Mouse (Mus musculus) layer of hippocampus, postnatal 10 days (tissue): ENCODE results near the gene Ppp2r5b. TPM values are rescaled to one million over a fixed set of nuclear protein-coding genes. Genes with fewer than 3 reads are reported as not detected.

Experiments used
- DNase-seq, 2 experiments: peaks; one replicate each; pipeline ENCODE4 v3.0.0; 2021; ENCODE audit warnings: low spot score in 2 of 2
- microRNA-seq, 2 experiments: library from miRNA; unstranded; fragments of <30 nt; microRNA quantifications; one replicate each; pipeline ENCODE4 v1.2.0; 2021
- total RNA-seq, 2 experiments: library from RNA; stranded (reverse); gene quantifications; 2 replicates each; pipeline ENCODE4 v1.2.3; 2021

The Ppp2r5b gene
- total RNA-seq, 2 experiments from 2014 or later = 187 to 188 TPM

- no peak for DNase-seq
Observed at GRCm38 (mm10) chr19:6238740-6239139, 3.1 kb upstream of the Ppp2r5b start.

- DNase-seq = no peak
Observed at GRCm38 (mm10) chr19:6236842-6237241, 1.2 kb upstream of the Ppp2r5b start.

GRCm38 (mm10) chr19:6236053-6236441 is 375 bp upstream of the Ppp2r5b start:
- DNase-seq = peak; percentile 89 to 93

DNA sequence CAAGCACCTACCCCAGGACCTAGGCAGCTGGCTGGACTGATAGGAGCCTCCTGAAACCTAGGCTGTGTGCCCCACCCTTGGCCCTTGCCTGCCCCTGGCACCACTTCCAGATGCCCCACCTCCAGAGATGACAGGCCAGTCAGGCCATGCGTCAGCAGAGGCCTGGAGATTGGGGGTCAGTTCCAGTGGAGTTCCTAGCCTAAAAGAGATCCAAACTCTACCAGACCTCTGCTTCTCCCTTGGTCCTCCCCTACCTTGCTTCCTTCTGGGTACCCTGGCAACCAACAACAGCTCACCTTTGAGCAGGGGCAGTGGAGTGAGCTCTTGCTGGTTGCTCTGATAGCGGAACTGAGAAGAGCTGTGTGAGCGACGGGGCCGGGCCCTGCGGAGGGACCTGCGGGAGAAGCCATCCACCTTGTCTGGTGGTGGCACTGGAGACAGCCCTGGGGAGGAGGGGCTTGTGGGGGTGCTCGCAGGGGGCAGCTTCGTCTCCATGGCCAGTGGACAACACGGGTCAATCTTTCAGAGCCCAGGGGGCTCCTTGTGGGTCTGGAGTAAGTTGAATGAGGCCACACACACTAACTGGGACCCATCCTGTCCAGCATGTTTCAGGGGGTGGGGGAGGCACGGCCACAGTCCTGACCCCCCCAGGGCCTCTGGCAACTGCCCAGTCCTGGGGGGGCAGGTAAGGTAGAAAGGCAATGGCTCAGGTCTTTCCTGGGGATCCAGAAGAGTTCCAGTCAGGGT is 1.2 kb downstream of the Ppp2r5b start:
- DNase-seq = no peak

DNA sequence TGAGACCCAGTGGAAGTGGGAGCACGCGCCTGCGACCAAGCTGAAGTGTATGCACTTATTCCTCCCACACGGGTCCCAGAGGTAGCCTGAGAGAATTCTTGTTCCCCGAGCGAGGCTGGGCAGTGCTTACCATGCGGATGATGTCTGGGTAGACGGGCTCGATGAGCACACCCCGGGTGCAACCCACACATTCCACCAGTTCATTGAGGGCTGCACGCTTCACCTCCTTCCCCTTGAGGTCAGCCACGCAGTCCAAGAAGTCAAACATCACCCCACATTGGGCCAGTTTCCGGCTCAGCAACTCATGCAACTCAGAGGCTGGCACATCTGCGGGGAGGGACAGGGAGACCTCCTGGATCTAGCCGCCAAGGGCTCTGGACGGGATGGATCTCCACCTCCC is 2.0 kb downstream of the Ppp2r5b start:
- DNase-seq = no peak

DNA sequence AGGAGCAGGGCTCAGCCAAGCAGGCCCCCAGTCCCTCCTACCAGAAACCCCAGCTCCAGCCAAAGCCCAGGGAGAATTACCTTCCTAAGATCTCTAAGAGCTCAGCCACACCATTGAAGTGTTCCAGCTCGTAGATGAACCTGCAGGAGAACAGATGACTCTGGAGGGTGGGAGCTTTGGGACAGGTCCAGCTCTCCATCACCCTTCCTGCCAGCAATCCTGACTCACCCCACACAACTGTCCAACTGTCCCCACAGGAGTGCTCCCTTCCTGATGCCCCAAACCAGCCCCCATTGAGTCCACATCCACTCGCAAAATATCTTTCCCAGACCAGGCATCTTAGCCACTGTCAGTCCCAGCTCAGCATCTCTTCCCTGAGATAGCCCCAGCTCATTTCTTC is 4.6 kb downstream of the Ppp2r5b start:
- DNase-seq = peak in 1 of 2 experiments; percentile 8

- DNase-seq = no peak
Observed at GRCm38 (mm10) chr19:6230411-6230810, 5.3 kb downstream of the Ppp2r5b start.

DNA sequence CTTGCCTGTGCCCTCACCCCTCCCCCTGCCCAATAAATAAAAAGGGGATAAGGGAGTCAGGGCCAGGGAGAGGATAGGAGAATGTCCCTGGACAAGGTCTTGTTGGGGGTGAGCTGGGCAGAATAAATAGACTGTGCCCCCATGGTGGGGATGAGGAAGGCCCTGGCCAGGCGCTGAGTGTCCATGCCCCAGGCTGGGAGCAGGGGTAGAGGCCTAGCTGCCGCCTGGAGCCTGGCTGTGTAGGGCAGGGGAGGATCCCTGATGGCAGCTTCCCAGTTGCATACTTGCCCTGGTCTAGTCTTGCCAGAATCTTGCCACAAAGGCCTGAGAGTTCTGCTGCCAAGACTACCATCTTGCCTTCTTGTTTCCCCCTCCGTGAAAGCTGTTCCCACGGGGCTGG is 7.8 kb downstream of the Ppp2r5b start:
- DNase-seq = peak; percentile 40 to 45

DNA sequence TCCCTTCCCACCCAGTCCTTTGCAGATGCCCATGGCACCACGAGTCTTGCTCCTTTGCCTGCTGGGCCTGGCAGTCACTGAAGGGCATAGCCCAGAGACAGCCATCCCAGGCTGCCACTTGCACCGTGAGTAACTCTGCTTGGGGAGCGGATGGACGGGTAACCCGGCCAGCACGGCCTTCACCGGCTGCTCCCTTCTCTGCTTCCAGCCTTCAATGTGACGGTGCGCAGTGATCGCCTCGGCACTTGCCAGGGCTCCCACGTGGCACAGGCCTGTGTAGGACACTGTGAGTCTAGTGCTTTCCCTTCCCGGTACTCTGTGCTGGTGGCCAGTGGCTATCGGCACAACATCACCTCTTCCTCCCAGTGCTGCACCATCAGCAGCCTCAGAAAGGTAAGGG is 8.9 kb downstream of the Ppp2r5b start:
- no peak for DNase-seq

GRCm38 (mm10) chr19:6226135-6226534 is 9.5 kb downstream of the Ppp2r5b start, which contains the start of gene Gpha2:
TSS of gene Gpha2 (plus strand) at chr19:6226380.
- no peak for DNase-seq

- DNase-seq = no peak
Observed at GRCm38 (mm10) chr19:6218606-6219005, 17.1 kb downstream of the Ppp2r5b start.

DNA sequence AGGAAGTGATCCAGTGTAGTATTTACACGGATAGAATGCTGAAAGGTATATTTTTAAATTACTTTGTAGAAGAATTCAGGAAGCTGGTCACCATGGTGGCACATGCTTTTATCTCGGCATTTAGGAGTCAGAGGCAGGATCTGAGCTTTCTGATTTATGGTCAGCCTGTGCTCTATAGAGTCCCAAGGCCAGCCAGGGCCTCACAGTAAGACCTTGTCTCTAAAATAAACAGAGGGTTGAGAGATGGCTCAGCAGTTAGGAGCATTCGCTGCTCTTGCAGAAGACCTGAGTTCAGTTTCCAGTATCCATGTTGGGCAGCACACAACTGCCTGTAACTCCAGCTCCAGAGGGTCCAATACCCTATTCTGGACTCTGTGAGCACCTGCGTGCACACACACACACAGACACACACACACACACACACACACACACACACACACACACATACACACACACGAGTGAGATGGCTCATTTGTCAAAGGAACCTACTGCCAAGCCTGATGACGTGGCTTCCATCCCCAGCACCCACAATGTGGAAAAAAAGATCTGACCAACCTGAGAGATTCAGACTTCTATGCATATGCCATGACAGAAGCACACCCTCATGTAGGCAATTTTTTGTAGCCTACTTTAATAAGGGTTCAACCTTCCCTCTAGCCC is 19.5 kb downstream of the Ppp2r5b start:
- no peak for DNase-seq

GRCm38 (mm10) chr19:6206716-6207115 is 29.0 kb downstream of the Ppp2r5b start:
- DNase-seq = no peak

DNA sequence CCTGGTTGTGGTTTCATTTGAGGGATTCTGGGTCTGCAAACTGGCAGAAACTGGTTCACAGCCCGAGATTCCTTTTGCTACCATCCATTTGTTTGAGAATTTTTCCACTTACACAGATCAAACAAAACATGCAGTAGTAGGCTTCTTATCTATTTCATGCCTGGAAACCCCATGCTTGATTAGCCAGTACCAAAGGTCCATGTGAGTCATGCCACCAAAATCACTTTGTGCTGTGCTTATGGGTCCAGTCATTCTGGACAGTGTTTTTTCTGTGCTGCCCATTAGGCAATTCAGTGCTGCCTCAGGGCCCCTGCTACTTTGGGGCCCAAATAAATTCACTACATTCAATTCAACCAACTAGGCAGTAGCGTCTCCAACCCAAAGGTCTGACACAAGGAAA is 31.4 kb downstream of the Ppp2r5b start:
- DNase-seq = no peak

DNA sequence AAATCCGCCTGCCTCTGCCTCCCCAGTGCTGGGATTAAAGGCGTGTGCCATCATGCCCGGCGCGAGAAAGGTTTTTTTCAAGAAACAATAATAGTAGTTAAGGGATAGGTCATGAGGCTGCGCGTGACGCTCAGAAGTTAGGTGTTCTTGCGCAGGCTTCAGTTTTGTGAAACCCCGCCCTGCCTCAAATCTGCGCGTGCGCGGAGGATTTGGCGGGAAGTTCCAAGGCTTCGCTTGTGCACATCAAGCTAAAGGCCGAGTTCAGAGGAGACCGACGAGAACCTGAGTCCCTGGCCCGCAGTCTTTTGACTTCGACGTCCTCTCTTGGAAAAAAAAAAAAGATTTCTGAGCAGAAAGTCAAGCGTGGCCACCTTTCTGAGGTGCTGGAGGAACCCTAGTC is 51.5 kb downstream of the Ppp2r5b start, which contains the start of gene Majin:
TSS of gene Majin (plus strand) at position 258 of the 400 bp plus-strand sequence.
- DNase-seq = no peak

DNA sequence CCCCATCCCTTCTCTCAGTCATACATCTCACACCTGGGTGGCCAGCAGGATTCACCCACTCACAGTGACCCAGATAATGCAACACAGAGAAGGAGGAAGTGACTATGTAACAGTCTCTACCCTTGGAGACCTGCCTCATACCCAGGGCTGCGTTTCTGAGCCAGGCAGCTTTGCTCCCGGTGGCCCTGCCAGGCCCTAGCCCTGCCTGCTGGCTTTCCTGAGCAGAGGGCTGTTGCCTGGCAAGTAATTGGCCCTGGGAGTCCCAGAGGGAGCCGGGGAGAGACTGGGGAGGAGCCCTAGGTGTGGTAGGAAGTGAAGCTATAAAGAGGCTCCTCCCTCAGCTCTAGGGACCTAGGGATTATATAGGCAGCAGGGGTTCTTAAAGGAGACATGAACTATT is 53.1 kb downstream of the Ppp2r5b start:
- no peak for DNase-seq

- no peak for DNase-seq
Observed at GRCm38 (mm10) chr19:6181629-6182028, 54.0 kb downstream of the Ppp2r5b start.

DNA sequence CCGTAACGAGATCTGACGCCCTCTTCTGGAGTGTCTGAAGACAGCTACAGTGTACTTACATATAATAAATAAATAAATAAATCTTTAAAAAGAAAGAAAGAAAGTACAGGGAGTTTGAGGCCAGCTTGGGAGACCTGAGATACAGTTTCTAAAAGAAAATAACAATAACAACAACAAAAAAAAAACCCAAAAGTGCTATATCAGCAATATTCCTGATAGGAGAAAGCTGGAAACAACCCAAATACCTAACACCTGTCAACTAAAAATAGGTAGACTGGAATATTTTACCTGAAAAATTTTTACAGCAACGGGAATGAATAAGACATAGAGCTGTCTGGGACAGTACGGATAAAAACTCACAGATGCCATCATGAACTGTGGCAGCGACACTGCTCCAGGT is 56.9 kb downstream of the Ppp2r5b start:
- no peak for DNase-seq

Small RNAs within 50 kb of the gene (microRNA-seq; reads per million reads assigned to microRNA genes)
- 6.5 to 7.6 reads per million in 2 experiments for gene Mir192
- gene Mir194-2 = 18.3 to 26.7 reads per million in 2 experiments

Other genes with a start within 250 kb of the Ppp2r5b start
- gene Slc22a20, start 249.7 kb downstream of the Ppp2r5b start, total RNA-seq = not detected
- gene Capn1, start 220.0 kb downstream of the Ppp2r5b start, total RNA-seq = 10 to 100 TPM; 17.7 to 19.1 TPM
- gene Syvn1, start 189.3 kb downstream of the Ppp2r5b start, total RNA-seq = 10 to 100 TPM; 40.6 to 41.2 TPM
- 10 to 100 TPM; 40.3 to 42.4 TPM for gene Mrpl49, start 178.1 kb downstream of the Ppp2r5b start, total RNA-seq
- 100 to 1,000 TPM; 656 to 785 TPM for gene Fau, start 178.0 kb downstream of the Ppp2r5b start, total RNA-seq
- gene Znhit2, start 174.7 kb downstream of the Ppp2r5b start, total RNA-seq = 10 to 100 TPM; 37.3 to 41.2 TPM
- gene Tm7sf2, start 167.5 kb downstream of the Ppp2r5b start, total RNA-seq = 10 to 100 TPM; 60.0 to 70.8 TPM
- gene Vps51, start 158.6 kb downstream of the Ppp2r5b start, total RNA-seq = 10 to 100 TPM; 82.0 to 92.0 TPM
- gene Tmem262, start 155.8 kb downstream of the Ppp2r5b start, total RNA-seq = not detected
- gene Gm28374, start 153.6 kb downstream of the Ppp2r5b start, total RNA-seq = under 1 TPM; 0.56 to 0.85 TPM
- gene Zfpl1, start 150.9 kb downstream of the Ppp2r5b start, total RNA-seq = 10 to 100 TPM; 36.8 to 37.6 TPM
- gene Cdca5, start 150.9 kb downstream of the Ppp2r5b start, total RNA-seq = 1 to 10 TPM; 1.1 to 1.3 TPM
- gene AC131692.1, start 141.5 kb downstream of the Ppp2r5b start, total RNA-seq = under 1 TPM in 1 of 2 experiments, not detected in 1; 0.80 TPM
- under 1 TPM; 0.32 to 0.38 TPM for gene Naaladl1, start 130.1 kb downstream of the Ppp2r5b start, total RNA-seq
- 10 to 100 TPM; 18.8 to 21.6 TPM for gene Sac3d1, start 117.2 kb downstream of the Ppp2r5b start, total RNA-seq
- 10 to 100 TPM; 35.0 to 35.4 TPM for gene Snx15, start 107.6 kb downstream of the Ppp2r5b start, total RNA-seq
- under 1 TPM in 1 of 2 experiments, not detected in 1; 0.59 TPM for gene Batf2, start 94.9 kb downstream of the Ppp2r5b start, total RNA-seq
- 10 to 100 TPM; 53.0 to 60.2 TPM for gene Arl2, start 94.3 kb downstream of the Ppp2r5b start, total RNA-seq
- gene Majin, start 51.5 kb downstream of the Ppp2r5b start, total RNA-seq = not detected
- gene Gpha2, start 9.5 kb downstream of the Ppp2r5b start, total RNA-seq = not detected
- gene Atg2a, start 5.8 kb upstream of the Ppp2r5b start, total RNA-seq = 10 to 100 TPM; 31.3 to 31.6 TPM
- gene Ehd1, start 40.9 kb upstream of the Ppp2r5b start, total RNA-seq = 10 to 100 TPM; 75.1 to 82.7 TPM
- gene Cdc42bpg, start 70.6 kb upstream of the Ppp2r5b start, total RNA-seq = 1 to 10 TPM; 5.0 TPM
- 10 to 100 TPM; 72.0 to 73.6 TPM for gene Men1, start 99.1 kb upstream of the Ppp2r5b start, total RNA-seq
- 10 to 100 TPM; 79.3 to 86.2 TPM for gene Map4k2, start 105.3 kb upstream of the Ppp2r5b start, total RNA-seq
- 100 to 1,000 TPM; 190 to 194 TPM for gene Sf1, start 127.8 kb upstream of the Ppp2r5b start, total RNA-seq
- 10 to 100 TPM; 16.2 to 17.4 TPM for gene Pygm, start 148.5 kb upstream of the Ppp2r5b start, total RNA-seq
- gene Rasgrp2, start 163.5 kb upstream of the Ppp2r5b start, total RNA-seq = 10 to 100 TPM; 93.5 to 99.9 TPM
- gene Nrxn2, start 182.9 kb upstream of the Ppp2r5b start, total RNA-seq = 100 to 1,000 TPM; 683 to 691 TPM